In genomic region chr7:44891611-44892010, GRCm38 (mm10) we compare ENCODE assay signal across 8 mouse cellular contexts. TPM values are rescaled to one million over a fixed set of nuclear protein-coding genes. Genes with fewer than 3 reads are reported as not detected.
DNase-seq lines count a peak whose midpoint lies in the region; ATAC-seq and TF ChIP-seq lines count a peak whose summit lies in the region.

No protein-coding gene starts in this region.

- no peak for ATAC-seq in cerebellum, adult (ENCODE audit: insufficient number of reproducible peaks, low FRiP score, low TSS enrichment)
- no peak for ATAC-seq in forebrain, postnatal 0 days
- ATAC-seq in liver, embryonic 13.5 days (ENCODE audit: low read depth), result no peak
- no peak for ATAC-seq in monocyte, adult 5-6 weeks (replicated peaks; ENCODE audit: insufficient number of reproducible peaks, low FRiP score, low TSS enrichment, poor library complexity, severe bottlenecking)

- H3K27ac ChIP-seq in forebrain, postnatal 0 days (ENCODE audit: low read depth, low read length), result peak overlapping the region; percentile 100
- peak overlapping the region; percentile 91 for H3K27ac ChIP-seq in liver, embryonic 13.5 days

- peak overlapping the region; percentile 86 for H3K9ac ChIP-seq in forebrain, postnatal 0 days
- H3K9ac ChIP-seq in liver, embryonic 13.5 days, result peak overlapping the region; percentile 89

- H3K27me3 ChIP-seq in C2C12 (ENCODE audit: control insufficient read depth, insufficient read depth, insufficient read length), result no peaks in the 10 kb centered on the region
- no peaks in the 10 kb centered on the region for H3K27me3 ChIP-seq in forebrain, postnatal 0 days (ENCODE audit: insufficient read depth, low read length)
- H3K27me3 ChIP-seq in liver, embryonic 13.5 days, result no peaks in the 10 kb centered on the region

- H3K9me3 ChIP-seq in forebrain, postnatal 0 days (ENCODE audit: low read length), result no peaks in the 10 kb centered on the region
- no peaks in the 10 kb centered on the region for H3K9me3 ChIP-seq in liver, embryonic 13.5 days (replicated peaks)

- peaks cover 36% of the 10 kb centered on the region for H3K4me1 ChIP-seq in forebrain, postnatal 0 days (ENCODE audit: insufficient read depth)
- H3K4me1 ChIP-seq in liver, embryonic 13.5 days (replicated peaks), result peaks cover 72% of the 10 kb centered on the region

- peaks cover 17% of the 10 kb centered on the region for H3K36me3 ChIP-seq in C2C12 (ENCODE audit: control insufficient read depth, insufficient read depth)
- peaks cover 14% of the 10 kb centered on the region for H3K36me3 ChIP-seq in forebrain, postnatal 0 days (ENCODE audit: insufficient read depth)
- peaks cover 25% of the 10 kb centered on the region for H3K36me3 ChIP-seq in liver, embryonic 13.5 days

- peaks cover 31% of the 10 kb centered on the region for H3K79me3 ChIP-seq in C2C12 (ENCODE audit: low read depth)

- peak; percentile 58 for DNase-seq in cerebellum, adult 9-11 months
- DNase-seq in forebrain, postnatal 0 days, result no peak
- no peak for DNase-seq in liver, embryonic 13.5 days
- no peak for DNase-seq in frontal cortex, postnatal 25 days (ENCODE audit: low spot score in 2 of 2)
- no peak for DNase-seq in cerebellum, postnatal 10 days

- H3ac ChIP-seq in C2C12 (ENCODE audit: control insufficient read depth, insufficient read length, low read depth), result peak overlapping the region; percentile 98

- no peak for TF ChIP-seq CTCF in C2C12 (IDR thresholded peaks at IDR 0.05; ENCODE audit: control insufficient read depth, insufficient read depth, insufficient read length)
- TF ChIP-seq CTCF in forebrain, postnatal 0 days (IDR thresholded peaks at IDR 0.05; ENCODE audit: low read depth), result no peak

- peaks cover 56% of the 10 kb centered on the region for H3K79me2 ChIP-seq in C2C12 (ENCODE audit: control insufficient read depth, insufficient read depth)

- 9% methylated on average over 6 of the region's 6 CpGs for WGBS in forebrain, postnatal 0 days
- WGBS in liver, embryonic 13.5 days (ENCODE audit: insufficient replicate concordance), result 15% methylated on average over 6 of the region's 6 CpGs

- peak overlapping the region; percentile 86 for H3K4me2 ChIP-seq in forebrain, postnatal 0 days (ENCODE audit: low read depth)
- peak overlapping the region; percentile 90 for H3K4me2 ChIP-seq in liver, embryonic 13.5 days

- H3K4me3 ChIP-seq in C2C12 (ENCODE audit: insufficient read depth, poor library complexity, severe bottlenecking), result peak overlapping the region; percentile 78
- peak overlapping the region; percentile 88 for H3K4me3 ChIP-seq in forebrain, postnatal 0 days (ENCODE audit: low read depth, low read length)
- H3K4me3 ChIP-seq in liver, embryonic 13.5 days (replicated peaks), result peak overlapping the region; percentile 86

TF ChIP-seq in C2C12, 6 proteins besides CTCF, POLR2A, EP300 and RAD21:
- TF ChIP-seq CEBPB (IDR thresholded peaks at IDR 0.05; ENCODE audit: low read depth), result no peak
- TF ChIP-seq USF1 (IDR thresholded peaks at IDR 0.05; ENCODE audit: low read depth), result no peak
- TF ChIP-seq MYOD1 (IDR thresholded peaks at IDR 0.05; ENCODE audit: control insufficient read depth, insufficient read length, low read depth), result no peak
- no peak for TF ChIP-seq FOSL1 (IDR thresholded peaks at IDR 0.05; ENCODE audit: insufficient read depth, low read length, poor library complexity, severe bottlenecking)
- TF ChIP-seq MAX (IDR thresholded peaks at IDR 0.05), result no peak
- TF ChIP-seq MYOG (IDR thresholded peaks at IDR 0.05; ENCODE audit: control insufficient read depth, extremely low read depth, insufficient read length), result no peak

RNA-seq across cellular contexts. Expression of gene Med25, which starts 0.9 kb away (rescaled TPM):
- polyA plus RNA-seq in C2C12 (2012; fragmentation: generic; extraction: Trizol), result 43.9 TPM
- 113 and 148 TPM in 2 replicates for total RNA-seq in forebrain, postnatal 0 days (2014; rRNA removed)
- polyA plus RNA-seq in forebrain, postnatal 0 days (2015; fragmentation: Nextera tagmentation; extraction: Ambion mirVana), result 142 and 151 TPM in 2 replicates
- polyA plus RNA-seq in liver, embryonic 13.5 days (2015; fragmentation: Nextera tagmentation; extraction: Ambion mirVana), result 47.2 and 51.2 TPM in 2 replicates
- total RNA-seq in monocyte, adult 5-6 weeks (2017), result 8.2 to 15.1 TPM (median 8.9 TPM) in 3 replicates

RNA-seq across cellular contexts. Expression of gene Fuz, which starts 4.3 kb away (rescaled TPM):
- 9.8 TPM for polyA plus RNA-seq in C2C12 (2012; fragmentation: generic; extraction: Trizol)
- 17.0 and 22.3 TPM in 2 replicates for total RNA-seq in forebrain, postnatal 0 days (2014; rRNA removed)
- 13.8 and 16.6 TPM in 2 replicates for polyA plus RNA-seq in forebrain, postnatal 0 days (2015; fragmentation: Nextera tagmentation; extraction: Ambion mirVana)
- 7.2 and 7.5 TPM in 2 replicates for polyA plus RNA-seq in liver, embryonic 13.5 days (2015; fragmentation: Nextera tagmentation; extraction: Ambion mirVana)
- 10.8 to 19.1 TPM (median 16.1 TPM) in 3 replicates for total RNA-seq in monocyte, adult 5-6 weeks (2017)

RNA-seq across cellular contexts. Expression of gene Ptov1, which starts 22.0 kb away (rescaled TPM):
- 221 TPM for polyA plus RNA-seq in C2C12 (2012; fragmentation: generic; extraction: Trizol)
- 404 and 498 TPM in 2 replicates for total RNA-seq in forebrain, postnatal 0 days (2014; rRNA removed)
- polyA plus RNA-seq in forebrain, postnatal 0 days (2015; fragmentation: Nextera tagmentation; extraction: Ambion mirVana), result 495 and 513 TPM in 2 replicates
- polyA plus RNA-seq in liver, embryonic 13.5 days (2015; fragmentation: Nextera tagmentation; extraction: Ambion mirVana), result 50.4 and 57.0 TPM in 2 replicates
- 7.2 to 11.9 TPM (median 7.4 TPM) in 3 replicates for total RNA-seq in monocyte, adult 5-6 weeks (2017)

RNA-seq across cellular contexts. Expression of gene Pnkp, which starts 34.7 kb away (rescaled TPM):
- polyA plus RNA-seq in C2C12 (2012; fragmentation: generic; extraction: Trizol), result 32.0 TPM
- 30.5 and 31.0 TPM in 2 replicates for total RNA-seq in forebrain, postnatal 0 days (2014; rRNA removed)
- polyA plus RNA-seq in forebrain, postnatal 0 days (2015; fragmentation: Nextera tagmentation; extraction: Ambion mirVana), result 27.2 and 29.8 TPM in 2 replicates
- 22.8 and 24.2 TPM in 2 replicates for polyA plus RNA-seq in liver, embryonic 13.5 days (2015; fragmentation: Nextera tagmentation; extraction: Ambion mirVana)
- total RNA-seq in monocyte, adult 5-6 weeks (2017), result 68.9 to 89.5 TPM (median 71.5 TPM) in 3 replicates

RNA-seq across cellular contexts. Expression of gene Ap2a1, which starts 37.7 kb away (rescaled TPM):
- polyA plus RNA-seq in C2C12 (2012; fragmentation: generic; extraction: Trizol), result 129 TPM
- total RNA-seq in forebrain, postnatal 0 days (2014; rRNA removed), result 140 and 175 TPM in 2 replicates
- polyA plus RNA-seq in forebrain, postnatal 0 days (2015; fragmentation: Nextera tagmentation; extraction: Ambion mirVana), result 101 and 113 TPM in 2 replicates
- polyA plus RNA-seq in liver, embryonic 13.5 days (2015; fragmentation: Nextera tagmentation; extraction: Ambion mirVana), result 69.5 and 82.4 TPM in 2 replicates
- 10.3 to 21.7 TPM (median 21.0 TPM) in 3 replicates for total RNA-seq in monocyte, adult 5-6 weeks (2017)
